Mouse (Mus musculus) liver, adult 2 months (tissue): ENCODE measurements around the gene Macc1. TPM values are rescaled to one million over a fixed set of nuclear protein-coding genes. Genes with fewer than 3 reads are reported as not detected.
A peak's percentile ranks its signal among the peaks of the same experiment; 100 is the strongest.

Source experiments
- DNase-seq: peaks from one replicate; pipeline ENCODE4 v3.0.0-alpha.2; 2011; ENCODE audit warnings: low read depth, low spot score; ENCODE audit errors: extremely low read depth
- H3K27ac ChIP-seq: fragments of 200-500 bp; replicated peaks from 2 replicates; pipeline ENCODE4 v1.5.1; 2012; ENCODE audit warnings: low read depth, mild to moderate bottlenecking, control low read depth, inconsistent platforms, low read length; ENCODE audit not compliant: insufficient read depth
- H3K27me3 ChIP-seq: fragments of 200-500 bp; 2 replicates; pipeline ENCODE4 v1.6.1; 2012; ENCODE audit warnings: mild to moderate bottlenecking, moderate library complexity, low read length, inconsistent platforms; ENCODE audit not compliant: control insufficient read depth, insufficient read depth
- H3K36me3 ChIP-seq: fragments of 200-500 bp; 2 replicates; pipeline ENCODE4 v1.6.1; 2012; ENCODE audit warnings: low read length, inconsistent platforms; ENCODE audit not compliant: control insufficient read depth, insufficient read depth
- H3K4me1 ChIP-seq: fragments of 200-500 bp; 2 replicates; pipeline ENCODE4 v1.6.1; 2011; ENCODE audit warnings: low read length; ENCODE audit not compliant: control insufficient read depth, insufficient read depth
- H3K4me3 ChIP-seq: fragments of 200-500 bp; 2 replicates; pipeline ENCODE4 v1.5.1; 2011; ENCODE audit warnings: low read depth, mild to moderate bottlenecking, control low read depth, low read length, moderate library complexity; ENCODE audit not compliant: insufficient read depth
- H3K79me2 ChIP-seq: fragments of 200-500 bp; 2 replicates; pipeline ENCODE4 v1.6.1; 2012; ENCODE audit warnings: inconsistent platforms, mild to moderate bottlenecking, low read length, moderate library complexity; ENCODE audit not compliant: control insufficient read depth, insufficient read depth
- H3K9ac ChIP-seq: fragments of 200-500 bp; 2 replicates; pipeline ENCODE4 v1.6.1; 2012; ENCODE audit warnings: low read depth, mild to moderate bottlenecking, control low read depth, inconsistent platforms, low read length
- CTCF ChIP-seq: fragments of 200-500 bp; IDR thresholded peaks from 2 replicates; pipeline ENCODE4 v1.5.1; 2011; ENCODE audit warnings: low read depth, low read length, control low read depth
- POLR2A ChIP-seq: fragments of 200-500 bp; IDR thresholded peaks from 2 replicates; pipeline ENCODE4 v1.6.1; 2011; ENCODE audit warnings: low read length, control low read depth; ENCODE audit not compliant: insufficient read depth; ENCODE audit errors: extremely low read depth
- WGBS: fragments of 180-500 bp; shearing (Covaris S2); methylation state at CpG from one replicate; pipeline ENCODE4 v1.1.7; 2018; 5-methylcytosine and 5-hydroxymethylcytosine counted together
- polyA plus RNA-seq: library from polyadenylated mRNA; depleted of rRNA; stranded (reverse); fragments of >200 nt; gene quantifications from 2 replicates; pipeline ENCODE4 v1.2.3, GENCODE M21; 2012; rRNA removed
- total RNA-seq: library from RNA; depleted of rRNA; stranded (reverse); fragments of >200 nt; gene quantifications from 2 replicates; pipeline ENCODE4 v1.2.3, GENCODE M21; 2014; rRNA removed

Gene Macc1
- total and polyA plus RNA-seq, 2 experiments, result 0.18 TPM; not detected in 1

DNA sequence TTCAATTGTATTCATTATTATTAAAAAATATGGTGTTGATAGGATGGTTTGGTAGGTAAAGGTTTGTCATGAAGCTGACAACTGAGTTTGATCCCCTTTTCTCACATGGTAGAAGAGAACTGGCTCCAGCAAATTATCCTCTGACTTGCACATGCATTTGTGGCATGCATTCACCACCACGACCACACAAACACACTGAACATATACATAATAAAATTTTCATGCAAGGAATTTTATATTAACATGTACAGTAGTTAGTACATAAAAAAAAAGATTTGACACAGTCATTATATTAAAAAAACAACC lies 150.8 kb downstream of the Macc1 start:
- H3K79me2 ChIP-seq, result no peaks in the 10 kb centered on the region
- DNase-seq, result no peak
- TF ChIP-seq POLR2A, result no peak
- no peak for TF ChIP-seq CTCF
- H3K27ac ChIP-seq, result no peak overlapping the region
- WGBS, result 52% methylated on average over 1 of the region's 1 CpGs
- no peak overlapping the region for H3K9ac ChIP-seq
- no peak overlapping the region for H3K4me3 ChIP-seq
- no peaks in the 10 kb centered on the region for H3K4me1 ChIP-seq
- H3K36me3 ChIP-seq, result no peaks in the 10 kb centered on the region
- no peaks in the 10 kb centered on the region for H3K27me3 ChIP-seq

DNA sequence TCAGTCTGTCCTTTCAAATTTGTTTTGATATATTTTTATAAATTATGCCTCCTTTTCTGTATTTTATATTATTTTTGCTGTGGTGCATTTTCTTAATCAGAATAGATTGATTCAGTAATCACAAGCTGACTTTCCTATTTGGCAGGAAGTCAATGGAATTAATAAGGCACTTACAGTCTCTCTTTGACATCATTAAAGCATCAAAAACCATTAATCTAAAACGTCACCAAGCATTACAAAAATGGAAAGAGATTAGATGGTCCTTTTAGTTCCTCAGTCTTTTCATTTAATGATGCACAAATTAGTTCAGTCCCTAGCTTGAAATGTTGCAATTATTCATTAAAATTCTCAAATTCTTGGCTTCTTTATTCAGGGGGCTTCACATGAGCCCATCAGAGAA lies 153.6 kb downstream of the Macc1 start:
- TF ChIP-seq POLR2A (no peak), CTCF (no peak)
- H3K4me3 ChIP-seq, result no peak overlapping the region
- no peak for DNase-seq
- H3K36me3 ChIP-seq, result no peaks in the 10 kb centered on the region
- H3K79me2 ChIP-seq, result no peaks in the 10 kb centered on the region
- H3K27me3 ChIP-seq, result no peaks in the 10 kb centered on the region
- no peaks in the 10 kb centered on the region for H3K4me1 ChIP-seq
- H3K27ac ChIP-seq, result no peak overlapping the region
- H3K9ac ChIP-seq, result no peak overlapping the region
- WGBS, result 40% methylated on average over 1 of the region's 1 CpGs

DNA sequence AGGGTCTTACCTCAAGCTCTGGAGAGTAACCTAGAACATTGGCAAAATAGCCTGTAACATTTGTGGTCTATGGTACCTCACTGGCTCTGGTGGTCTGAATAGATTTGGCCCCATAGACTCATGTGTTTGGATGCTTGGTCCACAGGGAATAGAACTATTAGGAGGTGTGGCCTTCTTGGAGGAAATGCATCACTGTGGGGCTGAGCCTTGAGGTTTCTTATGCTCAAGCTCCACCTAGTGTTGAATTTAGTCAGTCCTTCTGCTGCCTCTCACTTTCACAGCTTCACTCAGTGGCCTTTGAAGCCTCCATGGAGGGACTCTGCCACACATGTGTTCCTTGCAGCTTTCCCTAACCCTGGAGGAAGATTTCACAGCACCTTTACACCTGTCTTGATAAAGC lies 156.2 kb downstream of the Macc1 start:
- Histone ChIP-seq H3K27me3 (no peaks in the 10 kb centered on the region), H3K36me3 (no peaks in the 10 kb centered on the region), H3K9ac (no peak overlapping the region), H3K27ac (no peak overlapping the region), H3K4me1 (no peaks in the 10 kb centered on the region), H3K4me3 (no peak overlapping the region), H3K79me2 (no peaks in the 10 kb centered on the region)
- TF ChIP-seq CTCF (no peak), POLR2A (no peak)
- peak; percentile 30 for DNase-seq

DNA sequence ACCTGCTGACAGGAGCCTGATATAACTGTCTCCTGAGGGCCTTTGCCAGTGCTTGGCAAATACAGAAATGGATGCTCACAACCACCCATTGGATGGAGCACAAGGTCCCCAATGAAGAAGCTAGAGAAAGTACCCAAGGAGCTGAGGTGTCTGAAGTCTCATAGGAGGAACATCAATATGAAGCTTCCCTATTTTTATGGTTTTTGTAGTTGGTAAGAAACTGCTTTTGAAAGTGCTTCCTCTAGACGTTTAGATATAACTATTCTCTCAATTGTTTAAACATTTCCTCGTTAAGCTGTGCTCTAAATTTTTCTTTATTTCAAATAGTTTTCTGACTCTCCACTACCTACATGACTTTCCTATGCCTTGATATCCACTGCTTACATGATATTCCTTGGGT lies 169.2 kb downstream of the Macc1 start:
- Histone ChIP-seq H3K36me3 (no peaks in the 10 kb centered on the region), H3K79me2 (no peaks in the 10 kb centered on the region), H3K4me3 (no peak overlapping the region), H3K9ac (no peak overlapping the region), H3K4me1 (no peaks in the 10 kb centered on the region), H3K27me3 (no peaks in the 10 kb centered on the region), H3K27ac (no peak overlapping the region)
- TF ChIP-seq CTCF, result no peak
- no peak for TF ChIP-seq POLR2A
- DNase-seq, result no peak
- WGBS, result 63% methylated on average over 2 of the region's 2 CpGs

DNA sequence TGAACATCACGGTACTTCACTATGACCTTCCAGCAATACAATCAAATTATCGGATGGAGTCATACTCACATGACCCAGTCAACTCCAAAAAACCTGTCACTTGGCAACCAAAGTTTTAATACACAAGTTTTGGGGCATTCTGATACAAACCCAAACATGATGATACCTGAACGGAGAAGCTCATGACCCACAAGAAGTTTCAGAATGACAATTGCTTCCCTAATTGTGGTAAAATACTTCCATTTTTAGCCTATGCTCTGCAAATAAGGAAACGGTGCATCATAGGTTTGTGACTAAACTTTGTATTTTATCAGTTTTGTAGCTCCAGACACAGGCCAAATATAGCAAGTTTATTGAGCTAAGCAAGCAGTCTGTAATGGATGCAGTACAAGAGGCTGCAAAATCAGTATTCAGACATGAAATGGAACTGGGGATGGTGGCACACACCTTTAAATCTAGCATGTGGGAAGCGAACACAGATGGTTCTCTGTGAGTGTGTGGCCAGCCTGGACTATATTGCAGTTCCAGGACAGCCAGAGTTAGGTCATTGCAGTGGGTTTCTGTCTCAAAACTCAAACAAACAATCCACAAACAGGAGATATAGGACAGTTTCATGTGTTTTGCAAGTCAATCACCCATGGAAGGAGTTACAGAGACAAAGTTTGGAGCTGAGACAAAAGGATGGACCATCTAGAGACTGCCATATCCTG lies 170.0 kb downstream of the Macc1 start:
- 68% methylated on average over 5 of the region's 5 CpGs for WGBS
- no peak overlapping the region for H3K27ac ChIP-seq
- no peaks in the 10 kb centered on the region for H3K4me1 ChIP-seq
- no peaks in the 10 kb centered on the region for H3K36me3 ChIP-seq
- no peaks in the 10 kb centered on the region for H3K27me3 ChIP-seq
- TF ChIP-seq POLR2A (no peak), CTCF (no peak)
- H3K9ac ChIP-seq, result no peak overlapping the region
- no peaks in the 10 kb centered on the region for H3K79me2 ChIP-seq
- peak; percentile 17 for DNase-seq
- no peak overlapping the region for H3K4me3 ChIP-seq

DNA sequence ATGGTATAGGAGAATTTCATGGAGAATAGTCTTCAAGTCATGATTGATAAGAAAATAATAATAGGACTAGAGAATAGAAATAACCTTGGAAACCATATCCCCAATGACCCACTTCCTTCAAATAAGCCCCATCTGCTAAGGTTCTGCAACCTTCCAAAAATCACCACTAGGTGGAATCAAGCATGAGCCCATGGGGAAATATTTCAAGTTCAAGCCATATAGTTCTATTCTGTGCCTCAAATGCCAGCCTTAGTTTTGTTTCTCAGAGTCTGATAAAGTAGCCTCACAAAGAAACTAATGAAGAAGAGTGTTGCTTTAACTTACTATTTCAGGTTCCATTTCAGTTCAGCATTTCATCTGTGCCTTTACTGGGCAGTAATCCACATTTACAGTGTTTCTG lies 197.1 kb downstream of the Macc1 start:
- Histone ChIP-seq H3K9ac (no peak overlapping the region), H3K27ac (no peak overlapping the region), H3K79me2 (no peaks in the 10 kb centered on the region), H3K4me1 (no peaks in the 10 kb centered on the region), H3K36me3 (no peaks in the 10 kb centered on the region), H3K4me3 (no peak overlapping the region), H3K27me3 (no peaks in the 10 kb centered on the region)
- TF ChIP-seq POLR2A (no peak), CTCF (no peak)
- DNase-seq, result no peak

Other genes starting within 250 kb of the Macc1 start
- gene Itgb8, start 75.5 kb upstream of the Macc1 start, total RNA-seq, result 0.37 and 0.47 TPM in 2 replicates
- gene Itgb8, start 75.5 kb upstream of the Macc1 start, polyA plus RNA-seq, result 0.01 TPM in 1 of 2 replicates, not detected in the other